Mouse (Mus musculus): Measurements from ENCODE around the gene Rab3ip.

The Rab3ip gene

GRCm38 (mm10) chr10:116920641-116921040, 29.9 kb downstream of the Rab3ip start:
- no peak for DNase-seq (ENCODE audit: low spot score)

- DNase-seq (ENCODE audit: low spot score), result no peak
Measured at GRCm38 (mm10) chr10:116919368-116920317, 30.9 kb downstream of the Rab3ip start.

GRCm38 (mm10) chr10:116916581-116916980, 34.0 kb downstream of the Rab3ip start:
- DNase-seq (ENCODE audit: low spot score), result no peak

- no peak for DNase-seq (ENCODE audit: low spot score)
Measured at GRCm38 (mm10) chr10:116915286-116915685, 35.3 kb downstream of the Rab3ip start.

GRCm38 (mm10) chr10:116914586-116914985, 36.0 kb downstream of the Rab3ip start:
- DNase-seq (ENCODE audit: low spot score), result no peak

- DNase-seq (ENCODE audit: low spot score), result peak; percentile 33
Measured at GRCm38 (mm10) chr10:116913647-116914273, 36.8 kb downstream of the Rab3ip start.

GRCm38 (mm10) chr10:116912850-116913249, 37.7 kb downstream of the Rab3ip start:
- no peak for DNase-seq (ENCODE audit: low spot score)

GRCm38 (mm10) chr10:116908901-116909642, 41.5 kb downstream of the Rab3ip start:
- no peak for DNase-seq (ENCODE audit: low spot score)

- DNase-seq (ENCODE audit: low spot score), result no peak
Measured at GRCm38 (mm10) chr10:116906794-116907193, 43.8 kb downstream of the Rab3ip start.

GRCm38 (mm10) chr10:116904503-116904908, 46.1 kb downstream of the Rab3ip start:
- DNase-seq (ENCODE audit: low spot score), result no peak

- DNase-seq (ENCODE audit: low spot score), result no peak
Measured at GRCm38 (mm10) chr10:116896336-116897177, 54.0 kb downstream of the Rab3ip start, which contains the start of gene Myrfl. Myrfl (minus strand) TSS chr10:116896919.

- no peak for DNase-seq (ENCODE audit: low spot score)
Measured at GRCm38 (mm10) chr10:116895108-116895833, 55.3 kb downstream of the Rab3ip start.

GRCm38 (mm10) chr10:116894540-116894939, 56.0 kb downstream of the Rab3ip start:
- DNase-seq (ENCODE audit: low spot score), result no peak

- peak; percentile 62 for DNase-seq (ENCODE audit: low spot score)
Measured at GRCm38 (mm10) chr10:116893753-116894152, 56.8 kb downstream of the Rab3ip start.

GRCm38 (mm10) chr10:116890587-116890986, 60.0 kb downstream of the Rab3ip start:
- no peak for DNase-seq (ENCODE audit: low spot score)

- DNase-seq (ENCODE audit: low spot score), result no peak
Measured at GRCm38 (mm10) chr10:116884552-116884951, 66.0 kb downstream of the Rab3ip start.

- DNase-seq (ENCODE audit: low spot score), result peak; percentile 23
Measured at GRCm38 (mm10) chr10:116883531-116883930, 67.0 kb downstream of the Rab3ip start.

- DNase-seq (ENCODE audit: low spot score), result no peak
Measured at GRCm38 (mm10) chr10:116877436-116877835, 73.1 kb downstream of the Rab3ip start.

GRCm38 (mm10) chr10:116874490-116874889, 76.1 kb downstream of the Rab3ip start:
- DNase-seq (ENCODE audit: low spot score), result no peak

- DNase-seq (ENCODE audit: low spot score), result no peak
Measured at GRCm38 (mm10) chr10:116872016-116872410, 78.6 kb downstream of the Rab3ip start.

Measured in lung, postnatal 25 days (tissue).